Mouse (Mus musculus) cortical plate, adult 2 months (tissue): ENCODE results near the gene Dyrk3.

Source experiments
- CTCF ChIP-seq: fragments of 200-500 bp; IDR thresholded peaks from 2 replicates; pipeline ENCODE4 v1.5.1; 2011; ENCODE audit warnings: mild to moderate bottlenecking, control low read depth, low read length; ENCODE audit not compliant: insufficient read depth; ENCODE audit errors: extremely low read depth
- POLR2A ChIP-seq: fragments of 200-500 bp; IDR thresholded peaks from 2 replicates; pipeline ENCODE4 v1.6.1; 2011; ENCODE audit warnings: mild to moderate bottlenecking, low read length, control low read depth; ENCODE audit not compliant: insufficient read depth; ENCODE audit errors: extremely low read depth

- TF ChIP-seq CTCF (no peak), POLR2A (no peak)
Observed at GRCm38 (mm10) chr1:131090877-131091276, 47.3 kb downstream of the Dyrk3 start.
